Mouse (Mus musculus) MEL (cell line): Measurements from ENCODE around the gene Cenpf. TPM values are rescaled to one million over a fixed set of nuclear protein-coding genes. Genes with fewer than 3 reads are reported as not detected.

ENCODE experiments used
- DNase-seq: peaks from one replicate; pipeline ENCODE4 v3.0.0; 2011; ENCODE audit warnings: low read depth, low spot score
- H3K27ac ChIP-seq: 2 replicates; pipeline ENCODE4 v1.5.1; 2012; ENCODE audit warnings: low read depth, mild to moderate bottlenecking, control low read depth, low read length, moderate library complexity; ENCODE audit not compliant: control insufficient read depth
- H3K27me3 ChIP-seq, 2 experiments: fragments of 150-350 bp in 1 of 2; sonication (generic) in 1 of 2; 2 replicates each; pipeline ENCODE4 v1.6.1; 2012; ENCODE audit warnings: low read length in 2 of 2, mild to moderate bottlenecking in 2 of 2, improper control_type of control experiment in 1 of 2, moderate library complexity in 1 of 2; ENCODE audit not compliant: insufficient read depth in 2 of 2, control insufficient read depth in 1 of 2
- H3K36me3 ChIP-seq, 2 experiments: 2 replicates each; pipeline ENCODE4 v1.6.1; 2012 to 2014; ENCODE audit warnings: low read length in 2 of 2, improper control_type of control experiment in 1 of 2, inconsistent platforms in 1 of 2, mild to moderate bottlenecking in 1 of 2; ENCODE audit not compliant: insufficient read depth in 2 of 2, control insufficient read depth in 1 of 2
- H3K4me1 ChIP-seq, 2 experiments: fragments of 150-350 bp in 1 of 2; sonication (generic) in 1 of 2; 2 replicates each; pipeline ENCODE4 v1.6.1; 2012; ENCODE audit warnings: low read length in 2 of 2, improper control_type of control experiment in 1 of 2, mild to moderate bottlenecking in 1 of 2; ENCODE audit not compliant: insufficient read depth in 2 of 2, control insufficient read depth in 1 of 2
- H3K4me3 ChIP-seq, 2 experiments: fragments of 150-350 bp in 1 of 2; sonication (generic) in 1 of 2; 2 replicates each; pipeline ENCODE4 v1.5.1; 2012; ENCODE audit warnings: low read depth in 2 of 2, low read length in 2 of 2, mild to moderate bottlenecking in 2 of 2, moderate library complexity in 2 of 2, control low read depth in 1 of 2, improper control_type of control experiment in 1 of 2; ENCODE audit not compliant: control insufficient read depth in 1 of 2, insufficient read depth in 1 of 2
- H3K79me2 ChIP-seq: 2 replicates; pipeline ENCODE4 v1.6.1; 2012; ENCODE audit warnings: mild to moderate bottlenecking, low read length, moderate library complexity; ENCODE audit not compliant: control insufficient read depth, poor library complexity, insufficient read depth
- H3K9ac ChIP-seq: 2 replicates; pipeline ENCODE4 v1.6.1; 2012; ENCODE audit warnings: low read depth, mild to moderate bottlenecking, control low read depth, low read length, moderate library complexity; ENCODE audit not compliant: control insufficient read depth, poor library complexity, severe bottlenecking
- H3K9me3 ChIP-seq: fragments of 150-350 bp; sonication (generic); replicated peaks from 2 replicates; pipeline ENCODE4 v1.6.1; 2012; ENCODE audit warnings: mild to moderate bottlenecking, low read length, improper control_type of control experiment, moderate library complexity; ENCODE audit not compliant: insufficient read depth
- BHLHE40 ChIP-seq: IDR thresholded peaks from 2 replicates; pipeline ENCODE4 v1.6.1; 2012; ENCODE audit warnings: low read depth, mild to moderate bottlenecking, inconsistent platforms, low read length, improper control_type of control experiment, borderline replicate concordance
- CHD2 ChIP-seq: IDR thresholded peaks from 2 replicates; pipeline ENCODE4 v1.6.1; 2011; ENCODE audit warnings: low read length, improper control_type of control experiment
- CTCF ChIP-seq, 3 experiments: IDR thresholded peaks in 2 of 3; conservative IDR thresholded peaks in 1 of 3; 2 replicates each; pipeline ENCODE4 v1.5.1; 2011 to 2012; ENCODE audit warnings: low read length in 3 of 3, low read depth in 2 of 3, mild to moderate bottlenecking in 2 of 3, improper control_type of control experiment in 1 of 3, inconsistent platforms in 1 of 3, mixed read lengths in 1 of 3, moderate library complexity in 1 of 3; ENCODE audit not compliant: control insufficient read depth in 1 of 3, insufficient read depth in 1 of 3, poor library complexity in 1 of 3, severe bottlenecking in 1 of 3
- E2F4 ChIP-seq: IDR thresholded peaks from 2 replicates; pipeline ENCODE4 v1.6.1; 2011; ENCODE audit warnings: low read depth, low read length, improper control_type of control experiment, borderline replicate concordance
- ETS1 ChIP-seq: IDR thresholded peaks from 2 replicates; pipeline ENCODE4 v1.6.1; 2012; ENCODE audit warnings: low read depth, mild to moderate bottlenecking, inconsistent platforms, low read length, improper control_type of control experiment, moderate library complexity
- GABPA ChIP-seq: IDR thresholded peaks from 2 replicates; pipeline ENCODE4 v1.6.1; 2012; ENCODE audit warnings: low read depth, mild to moderate bottlenecking, inconsistent platforms, low read length, improper control_type of control experiment, moderate library complexity
- GATA1 ChIP-seq: IDR thresholded peaks from 2 replicates; pipeline ENCODE4 v1.6.1; 2011; ENCODE audit warnings: low read depth, low read length, improper control_type of control experiment
- JUND ChIP-seq: IDR thresholded peaks from 2 replicates; pipeline ENCODE4 v1.6.1; 2011; ENCODE audit warnings: low read depth, mild to moderate bottlenecking, improper control_type of control experiment, low read length
- MAFK ChIP-seq: IDR thresholded peaks from 2 replicates; pipeline ENCODE4 v1.6.1; 2011; ENCODE audit warnings: low read depth, mild to moderate bottlenecking, low read length, improper control_type of control experiment, borderline replicate concordance
- MXI1 ChIP-seq: IDR thresholded peaks from 2 replicates; pipeline ENCODE4 v1.6.1; 2011; ENCODE audit warnings: mild to moderate bottlenecking, low read depth, low read length, improper control_type of control experiment
- NRF1 ChIP-seq: IDR thresholded peaks from 2 replicates; pipeline ENCODE4 v1.6.1; 2014; ENCODE audit warnings: low read depth, mild to moderate bottlenecking, inconsistent platforms, low read length, improper control_type of control experiment, moderate library complexity; ENCODE audit not compliant: poor library complexity, insufficient read depth, severe bottlenecking
- POLR2AphosphoS2 ChIP-seq: IDR thresholded peaks from 2 replicates; pipeline ENCODE4 v1.6.1; 2011; ENCODE audit warnings: low read length, improper control_type of control experiment
- POLR2AphosphoS5 ChIP-seq: IDR thresholded peaks from 2 replicates; pipeline ENCODE4 v1.6.1; 2012; ENCODE audit warnings: low read depth, borderline replicate concordance, mild to moderate bottlenecking, inconsistent platforms, low read length, moderate library complexity, mixed read lengths
- SIN3A ChIP-seq: IDR thresholded peaks from 2 replicates; pipeline ENCODE4 v1.6.1; 2012; ENCODE audit warnings: low read length, improper control_type of control experiment, inconsistent platforms
- SMC3 ChIP-seq: IDR thresholded peaks from 2 replicates; pipeline ENCODE4 v1.6.1; 2011; ENCODE audit warnings: low read depth, low read length, improper control_type of control experiment
- TCF12 ChIP-seq: IDR thresholded peaks from 2 replicates; pipeline ENCODE4 v1.6.1; 2014; ENCODE audit warnings: low read depth, mild to moderate bottlenecking, inconsistent platforms, low read length, improper control_type of control experiment, moderate library complexity
- ZKSCAN1 ChIP-seq: IDR thresholded peaks from 2 replicates; pipeline ENCODE4 v1.6.1; 2012; ENCODE audit warnings: low read depth, mild to moderate bottlenecking, inconsistent platforms, low read length, improper control_type of control experiment, moderate library complexity
- ZMIZ1 ChIP-seq: IDR thresholded peaks from 2 replicates; pipeline ENCODE4 v1.6.1; 2012; ENCODE audit warnings: low read depth, mild to moderate bottlenecking, inconsistent platforms, low read length, improper control_type of control experiment, moderate library complexity
- polyA plus RNA-seq, 2 experiments: library from polyadenylated mRNA; stranded (reverse) in 1 of 2; unstranded in 1 of 2; fragments of >175 nt in 1 of 2; fragments of >200 nt in 1 of 2; gene quantifications; 2 replicates each; pipeline versions ENCODE4 v1.2.1 to v1.2.4; 2012; ENCODE audit warnings: low replicate concordance in 2 of 2, low read depth in 1 of 2; ENCODE audit not compliant: insufficient read length in 2 of 2, insufficient read depth in 1 of 2, missing spikeins in 1 of 2
- total RNA-seq: library from RNA; depleted of rRNA; stranded (reverse); fragments of 300-350 nt; gene quantifications from 2 replicates; pipeline ENCODE4 v1.2.3, GENCODE M21; 2012

Cenpf gene
- total and polyA plus RNA-seq, 3 experiments = 16.6 to 63.2 (median 34.5) TPM

GRCm38 (mm10) chr1:189608039-189608438, 79.8 kb downstream of the Cenpf start:
- no peak overlapping the region for H3K9ac ChIP-seq
- H3K27me3 ChIP-seq = no peaks in the 10 kb centered on the region
- no peak for DNase-seq
- H3K9me3 ChIP-seq = no peaks in the 10 kb centered on the region
- no peaks in the 10 kb centered on the region for H3K79me2 ChIP-seq
- H3K36me3 ChIP-seq = no peaks in the 10 kb centered on the region
- no peaks in the 10 kb centered on the region for H3K4me1 ChIP-seq
- H3K4me3 ChIP-seq = no peak overlapping the region
- no peak overlapping the region for H3K27ac ChIP-seq
- TF ChIP-seq GABPA (no peak), ZKSCAN1 (no peak), SIN3A (no peak), JUND (no peak), TCF12 (no peak), CHD2 (no peak)

- Histone ChIP-seq H3K79me2 (no peaks in the 10 kb centered on the region), H3K4me3 (no peak overlapping the region), H3K27me3 (no peaks in the 10 kb centered on the region), H3K27ac (no peak overlapping the region), H3K9ac (no peak overlapping the region), H3K4me1 (no peaks in the 10 kb centered on the region), H3K36me3 (no peaks in the 10 kb centered on the region), H3K9me3 (no peaks in the 10 kb centered on the region)
- no peak for DNase-seq
- TF ChIP-seq SMC3 (no peak), TCF12 (no peak), MAFK (no peak), ZMIZ1 (no peak), NRF1 (no peak), BHLHE40 (no peak), POLR2AphosphoS2 (no peak), MXI1 (no peak), GABPA (no peak), JUND (no peak)
Observed at GRCm38 (mm10) chr1:189605598-189606126, 82.2 kb downstream of the Cenpf start.

DNA sequence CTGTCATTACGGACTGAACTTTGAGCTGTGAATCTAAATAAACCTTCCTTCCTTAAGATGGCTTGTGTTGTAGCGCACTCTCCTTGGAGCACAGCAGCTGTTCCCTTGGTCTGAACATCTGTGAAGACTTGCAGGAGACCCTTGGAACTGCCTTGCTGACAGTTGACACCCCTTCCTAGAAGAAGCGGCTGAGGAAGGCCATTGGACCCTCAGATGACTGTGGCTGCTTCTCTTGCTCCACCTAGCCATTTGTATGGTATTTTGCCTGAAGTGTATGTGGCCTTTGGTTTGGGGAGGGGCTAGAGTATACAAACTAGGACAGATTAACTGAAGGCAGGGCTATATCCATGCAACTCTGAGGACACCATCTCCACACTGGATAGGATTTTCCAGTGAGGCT, 90.8 kb downstream of the Cenpf start:
- Histone ChIP-seq H3K9me3 (no peaks in the 10 kb centered on the region), H3K36me3 (no peaks in the 10 kb centered on the region), H3K4me1 (no peaks in the 10 kb centered on the region), H3K4me3 (no peak overlapping the region), H3K27ac (no peak overlapping the region), H3K9ac (no peak overlapping the region), H3K27me3 (no peaks in the 10 kb centered on the region), H3K79me2 (no peaks in the 10 kb centered on the region)
- TF ChIP-seq E2F4 (no peak), GATA1 (no peak), POLR2AphosphoS2 (no peak), ETS1 (no peak), CTCF (IDR thresholded peaks at IDR 0.05 in 2 of 3, conservative IDR thresholded peaks at IDR 0.05 in 1 of 3; ENCODE audit: control insufficient read depth in 1 of 3, insufficient read depth in 1 of 3, low read depth in 2 of 3, low read length in 3 of 3, poor library complexity in 1 of 3, severe bottlenecking in 1 of 3) (no peak), CHD2 (no peak), POLR2AphosphoS5 (no peak)
- DNase-seq = no peak
